Mouse (Mus musculus) stomach, postnatal 0 days (tissue): ENCODE data around the gene Dohh.

Experiments used
- CTCF ChIP-seq: IDR thresholded peaks from 2 replicates; pipeline ENCODE4 v1.5.1; 2016; ENCODE audit warnings: antibody characterized with exemption, low read depth, mild to moderate bottlenecking, moderate library complexity
- EP300 ChIP-seq: optimal IDR thresholded peaks from 2 replicates; pipeline ENCODE3; 2016; ENCODE audit warnings: antibody characterized with exemption

GRCm38 (mm10) chr10:81403511-81403910 is 19.3 kb downstream of the Dohh start:
- TF ChIP-seq EP300 = no peak
- TF ChIP-seq CTCF = no peak
